Comparison of ENCODE assay signal across 14 mouse cellular contexts in the genomic region with DNA sequence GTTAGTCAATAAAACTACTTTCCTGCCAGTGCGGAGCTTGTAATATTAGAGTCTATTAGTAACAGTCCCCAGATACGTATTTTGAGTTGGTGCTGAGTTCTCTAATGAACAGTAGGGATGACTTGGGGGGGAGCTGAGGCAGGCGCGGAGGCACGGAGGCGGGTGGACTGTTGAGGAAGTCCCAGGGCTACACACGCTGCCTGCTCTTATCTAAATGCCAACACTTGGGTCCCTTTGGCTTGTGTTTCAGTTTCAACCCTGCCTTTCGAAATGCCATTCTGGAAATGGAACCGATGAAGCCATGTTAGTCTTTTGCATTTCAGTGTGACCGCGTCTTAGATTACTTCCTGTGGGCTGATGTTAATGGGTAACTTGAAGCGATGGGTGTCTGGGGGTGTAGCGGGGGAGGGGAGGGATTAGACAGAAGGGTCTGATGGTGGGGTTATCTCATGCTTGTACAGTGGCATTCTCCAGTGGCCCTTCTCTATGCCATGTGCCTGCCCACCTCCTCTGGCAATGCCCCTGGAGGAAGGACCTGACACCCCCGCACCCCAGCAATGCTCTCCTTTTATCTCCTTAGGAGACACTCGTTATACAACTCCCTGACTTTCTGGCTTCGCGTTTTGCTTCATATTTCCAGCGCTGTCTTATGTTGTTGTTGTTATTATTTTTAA.
"Had no signal": no experiment of that assay in that cellular context is flagged by ENCODE, and none has a peak within 500 bp of the region (broad histone marks: within the 10 kb centered on the region; RNA-seq: fewer than 3 reads in every experiment).

No protein-coding gene starts in this region.

- H3K4me1 ChIP-seq: midbrain, embryonic 10.5 days had no signal

- H3K27me3 ChIP-seq: kidney, embryonic 15.5 days; limb, embryonic 13.5 days; neural tube, embryonic 15.5 days had no signal

- H3K9ac ChIP-seq: kidney, embryonic 15.5 days; limb, embryonic 13.5 days; neural tube, embryonic 15.5 days had no signal

- H3K4me3 ChIP-seq: kidney, embryonic 15.5 days; limb, embryonic 13.5 days; midbrain, embryonic 10.5 days; myocyte; neural tube, embryonic 15.5 days had no signal

- DNase-seq: kidney, postnatal 14 days; layer of hippocampus, adult 9-11 months; layer of hippocampus, postnatal 36 days; left cerebral cortex, postnatal 4 days; lung, adult 18-20 months; midbrain, embryonic 14.5 days; right cerebral cortex, adult 18-20 months; right cerebral cortex, postnatal 25 days; thymus, postnatal 36 days had no signal

- H3K9me3 ChIP-seq: kidney, embryonic 15.5 days; neural tube, embryonic 15.5 days had no signal

- H3K27ac ChIP-seq: kidney, embryonic 15.5 days; limb, embryonic 13.5 days; midbrain, embryonic 10.5 days; neural tube, embryonic 15.5 days had no signal
